Mouse (Mus musculus): ENCODE measurements around the gene Phex.

DNA sequence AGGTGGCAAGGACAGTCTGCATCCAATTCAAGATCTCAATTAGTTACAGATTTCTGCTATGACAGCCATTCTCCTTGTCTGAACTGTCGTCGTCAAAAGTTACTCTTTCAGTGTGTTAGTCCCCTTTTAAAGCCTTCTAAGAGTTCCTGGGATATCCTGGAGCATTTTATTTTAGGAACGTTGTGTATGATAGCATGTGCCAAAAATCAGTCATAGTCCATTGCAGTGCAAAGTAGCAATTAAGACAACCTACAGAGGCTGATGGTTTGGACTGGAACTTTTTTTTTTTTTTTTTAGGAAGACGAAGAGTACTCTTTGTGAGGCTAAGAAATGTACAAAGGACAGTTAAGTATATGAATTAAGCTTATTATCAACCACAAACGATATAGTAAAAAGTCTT, at the start of gene Phex:
- no peak for TF ChIP-seq CTCF (IDR thresholded peaks at IDR 0.05; ENCODE audit: extremely low read depth, insufficient read length, insufficient replicate concordance, low read depth, low read length)
- no peak for TF ChIP-seq POLR2A (IDR thresholded peaks at IDR 0.05; ENCODE audit: low read depth, low read length)
